Mouse (Mus musculus): ENCODE measurements around the gene Rab5if. TPM values are rescaled to one million over a fixed set of nuclear protein-coding genes. Genes with fewer than 3 reads are reported as not detected.
"Not testable (repeated sequence)": the region's sequence is repeated elsewhere in the genome, so short reads cannot be mapped to it uniquely, and the experiment has no call there.

The Rab5if gene
- polyA plus RNA-seq, 1 experiment from 2014 or later, result 164 TPM

- H3K9ac ChIP-seq, result no peak overlapping the region
- H3K27me3 ChIP-seq, result no peaks in the 10 kb centered on the region
- H3K4me1 ChIP-seq (replicated peaks), result peaks cover under 1% of the 10 kb centered on the region; the same call in 1 of the 2 replicates
- no peak for ATAC-seq (replicated peaks; ENCODE audit: insufficient number of reproducible peaks, insufficient read depth, low FRiP score, low read depth)
- no peak overlapping the region for H3K4me3 ChIP-seq
- WGBS, result 66% methylated on average over 6 of the region's 6 CpGs
- no peaks in the 10 kb centered on the region for H3K36me3 ChIP-seq
- no peak overlapping the region for H3K27ac ChIP-seq
- no peaks in the 10 kb centered on the region for H3K9me3 ChIP-seq (replicated peaks)
- no peak overlapping the region for H3K4me2 ChIP-seq
Observed at GRCm38 (mm10) chr2:156892821-156893220, 29.9 kb downstream of the Rab5if start.

- Histone ChIP-seq H3K27me3 (no peaks in the 10 kb centered on the region), H3K4me2 (no peak overlapping the region), H3K9ac (no peak overlapping the region), H3K4me1 (replicated peaks) (peaks cover 10% of the 10 kb centered on the region), H3K4me3 (no peak overlapping the region), H3K36me3 (no peaks in the 10 kb centered on the region), H3K27ac (no peak overlapping the region), H3K9me3 (replicated peaks) (no peaks in the 10 kb centered on the region)
- WGBS, result 70% methylated on average over 15 of the region's 15 CpGs
- no peak for ATAC-seq (replicated peaks; ENCODE audit: insufficient number of reproducible peaks, insufficient read depth, low FRiP score, low read depth)
Observed at GRCm38 (mm10) chr2:156894496-156895265, 31.8 kb downstream of the Rab5if start.

- peaks cover 10% of the 10 kb centered on the region for H3K4me1 ChIP-seq (replicated peaks)
- H3K9me3 ChIP-seq (replicated peaks), result no peaks in the 10 kb centered on the region
- no peak overlapping the region for H3K27ac ChIP-seq
- H3K9ac ChIP-seq, result no peak overlapping the region
- ATAC-seq (replicated peaks; ENCODE audit: insufficient number of reproducible peaks, insufficient read depth, low FRiP score, low read depth), result no peak
- H3K36me3 ChIP-seq, result no peaks in the 10 kb centered on the region
- H3K4me2 ChIP-seq, result no peak overlapping the region
- H3K4me3 ChIP-seq, result no peak overlapping the region
- 57% methylated on average over 9 of the region's 9 CpGs for WGBS
- no peaks in the 10 kb centered on the region for H3K27me3 ChIP-seq
Observed at GRCm38 (mm10) chr2:156896384-156896914, 33.5 kb downstream of the Rab5if start.

- no peak overlapping the region for H3K9ac ChIP-seq
- H3K36me3 ChIP-seq, result no peaks in the 10 kb centered on the region
- H3K4me1 ChIP-seq (replicated peaks), result peaks cover 10% of the 10 kb centered on the region
- no peaks in the 10 kb centered on the region for H3K9me3 ChIP-seq (replicated peaks)
- H3K4me3 ChIP-seq, result no peak overlapping the region
- ATAC-seq (replicated peaks; ENCODE audit: insufficient number of reproducible peaks, insufficient read depth, low FRiP score, low read depth), result no peak
- no peak overlapping the region for H3K4me2 ChIP-seq
- H3K27ac ChIP-seq, result no peak overlapping the region
- 81% methylated on average over 9 of the region's 9 CpGs for WGBS
- H3K27me3 ChIP-seq, result no peaks in the 10 kb centered on the region
Observed at GRCm38 (mm10) chr2:156897034-156897433, 34.1 kb downstream of the Rab5if start.

- Histone ChIP-seq H3K4me3 (no peak overlapping the region), H3K27me3 (no peaks in the 10 kb centered on the region), H3K9me3 (replicated peaks) (no peaks in the 10 kb centered on the region), H3K27ac (no peak overlapping the region), H3K4me1 (replicated peaks) (peaks cover 10% of the 10 kb centered on the region), H3K36me3 (no peaks in the 10 kb centered on the region), H3K4me2 (no peak overlapping the region), H3K9ac (no peak overlapping the region)
- 39% methylated on average over 4 of the region's 4 CpGs for WGBS
- ATAC-seq (replicated peaks; ENCODE audit: insufficient number of reproducible peaks, insufficient read depth, low FRiP score, low read depth), result no peak
Observed at GRCm38 (mm10) chr2:156898374-156898773, 35.4 kb downstream of the Rab5if start.

- H3K27ac ChIP-seq, result no peak overlapping the region
- H3K9me3 ChIP-seq (replicated peaks), result no peaks in the 10 kb centered on the region
- ATAC-seq (replicated peaks; ENCODE audit: insufficient number of reproducible peaks, insufficient read depth, low FRiP score, low read depth), result no peak
- no peak overlapping the region for H3K4me3 ChIP-seq
- peaks cover 10% of the 10 kb centered on the region for H3K4me1 ChIP-seq (replicated peaks)
- no peak overlapping the region for H3K9ac ChIP-seq
- WGBS, result 44% methylated on average over 4 of the region's 4 CpGs
- no peaks in the 10 kb centered on the region for H3K27me3 ChIP-seq
- H3K36me3 ChIP-seq, result no peaks in the 10 kb centered on the region
- no peak overlapping the region for H3K4me2 ChIP-seq
Observed at GRCm38 (mm10) chr2:156899184-156899583, 36.3 kb downstream of the Rab5if start.

GRCm38 (mm10) chr2:156901344-156901743 lies 38.4 kb downstream of the Rab5if start:
- Histone ChIP-seq H3K9me3 (replicated peaks) (no peaks in the 10 kb centered on the region), H3K36me3 (no peaks in the 10 kb centered on the region), H3K27ac (no peak overlapping the region), H3K27me3 (no peaks in the 10 kb centered on the region), H3K4me1 (replicated peaks) (peaks cover 10% of the 10 kb centered on the region), H3K4me2 (no peak overlapping the region), H3K4me3 (no peak overlapping the region), H3K9ac (no peak overlapping the region)
- ATAC-seq (replicated peaks; ENCODE audit: insufficient number of reproducible peaks, insufficient read depth, low FRiP score, low read depth), result no peak
- WGBS, result 80% methylated on average over 2 of the region's 2 CpGs

- Histone ChIP-seq H3K4me2 (no peak overlapping the region), H3K9me3 (replicated peaks) (no peaks in the 10 kb centered on the region), H3K9ac (no peak overlapping the region), H3K27me3 (no peaks in the 10 kb centered on the region), H3K36me3 (no peaks in the 10 kb centered on the region), H3K27ac (no peak overlapping the region), H3K4me3 (no peak overlapping the region), H3K4me1 (replicated peaks) (peaks cover 10% of the 10 kb centered on the region)
- ATAC-seq (replicated peaks; ENCODE audit: insufficient number of reproducible peaks, insufficient read depth, low FRiP score, low read depth), result no peak
- WGBS, result 54% methylated on average over 6 of the region's 6 CpGs
Observed at GRCm38 (mm10) chr2:156901883-156902282, 39.0 kb downstream of the Rab5if start.

- not testable (repeated sequence) for H3K9me3 ChIP-seq (replicated peaks); H3K36me3 ChIP-seq; H3K4me2 ChIP-seq; H3K27ac ChIP-seq; H3K9ac ChIP-seq; H3K4me1 ChIP-seq (replicated peaks); ATAC-seq (replicated peaks; ENCODE audit: insufficient number of reproducible peaks, insufficient read depth, low FRiP score, low read depth); H3K27me3 ChIP-seq; H3K4me3 ChIP-seq
- WGBS, result 78% methylated on average over 4 of the region's 4 CpGs
Observed at GRCm38 (mm10) chr2:156902411-156902810, 39.5 kb downstream of the Rab5if start.

GRCm38 (mm10) chr2:156903367-156903766 lies 40.4 kb downstream of the Rab5if start:
- no peak for ATAC-seq (replicated peaks; ENCODE audit: insufficient number of reproducible peaks, insufficient read depth, low FRiP score, low read depth)
- no peak overlapping the region for H3K27ac ChIP-seq
- H3K9ac ChIP-seq, result no peak overlapping the region
- H3K4me2 ChIP-seq, result no peak overlapping the region
- H3K27me3 ChIP-seq, result no peaks in the 10 kb centered on the region
- H3K9me3 ChIP-seq (replicated peaks), result no peaks in the 10 kb centered on the region
- WGBS, result 26% methylated on average over 2 of the region's 2 CpGs
- H3K4me3 ChIP-seq, result no peak overlapping the region
- no peaks in the 10 kb centered on the region for H3K36me3 ChIP-seq
- H3K4me1 ChIP-seq (replicated peaks), result peaks cover 4% of the 10 kb centered on the region

GRCm38 (mm10) chr2:156904976-156905717 lies 42.2 kb downstream of the Rab5if start:
- no peak overlapping the region for H3K4me3 ChIP-seq
- no peaks in the 10 kb centered on the region for H3K36me3 ChIP-seq
- WGBS, result 23% methylated on average over 6 of the region's 6 CpGs
- no peaks in the 10 kb centered on the region for H3K27me3 ChIP-seq
- H3K9ac ChIP-seq, result no peak overlapping the region
- H3K4me1 ChIP-seq (replicated peaks), result no peaks in the 10 kb centered on the region
- no peaks in the 10 kb centered on the region for H3K9me3 ChIP-seq (replicated peaks)
- H3K27ac ChIP-seq, result no peak overlapping the region
- no peak overlapping the region for H3K4me2 ChIP-seq
- ATAC-seq (replicated peaks; ENCODE audit: insufficient number of reproducible peaks, insufficient read depth, low FRiP score, low read depth), result no peak
